Mouse (Mus musculus): ENCODE measurements at regions not wholly inside any gene's neighbourhood (a gene's known extent, or its start where the extent isn't known, plus 50 kb on each side); places are given as distances from the start of the nearest gene placed in this dataset.

DNA sequence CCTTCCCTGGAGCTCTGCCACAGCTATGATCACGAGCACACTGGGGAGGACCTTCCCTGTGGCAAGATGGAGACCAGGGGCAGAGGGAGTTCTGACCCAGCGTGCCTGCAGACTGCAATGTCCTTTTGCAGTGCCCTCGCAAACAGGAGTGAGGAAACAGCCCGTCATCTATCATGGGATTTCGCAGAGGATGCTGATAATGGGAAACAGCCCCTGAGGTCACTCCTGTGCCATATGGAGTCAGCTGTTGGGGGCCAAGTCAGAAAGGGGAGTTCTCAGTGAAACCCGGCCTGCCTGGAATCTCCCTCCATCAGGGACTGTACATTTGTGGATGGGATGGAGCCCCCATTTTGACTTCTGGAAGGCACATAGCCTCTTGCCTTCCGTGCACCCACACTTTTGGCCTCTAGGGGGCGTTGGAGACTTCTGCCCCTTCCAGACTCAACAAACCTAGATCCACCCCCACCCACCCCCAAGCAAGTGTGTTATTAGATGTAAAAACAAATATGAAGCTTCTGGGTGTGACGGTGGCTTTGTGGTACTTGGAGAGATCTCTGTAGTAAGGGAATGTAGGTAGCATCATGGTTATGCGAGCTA, 98.1 kb downstream of the Kdr start:
- Histone ChIP-seq H3K27ac (ENCODE audit: insufficient read depth, low read depth, low read length) (no peak overlapping the region), H3K36me3 (ENCODE audit: control insufficient read depth, insufficient read depth, low read length) (no peaks in the 10 kb centered on the region), H3K4me1 (ENCODE audit: control insufficient read depth, insufficient read depth, insufficient read length, low read length) (no peaks in the 10 kb centered on the region), H3K27me3 (ENCODE audit: control insufficient read depth, insufficient read depth, low read length) (no peaks in the 10 kb centered on the region), H3K4me3 (ENCODE audit: low read depth, low read length) (no peak overlapping the region)
- 66% methylated on average over 10 of the region's 10 CpGs for WGBS
- TF ChIP-seq POLR2A (IDR thresholded peaks at IDR 0.05; ENCODE audit: low read depth, low read length) (no peak), CTCF (IDR thresholded peaks at IDR 0.05; ENCODE audit: extremely low read depth, insufficient read length, insufficient replicate concordance, low read depth, low read length) (no peak)

DNA sequence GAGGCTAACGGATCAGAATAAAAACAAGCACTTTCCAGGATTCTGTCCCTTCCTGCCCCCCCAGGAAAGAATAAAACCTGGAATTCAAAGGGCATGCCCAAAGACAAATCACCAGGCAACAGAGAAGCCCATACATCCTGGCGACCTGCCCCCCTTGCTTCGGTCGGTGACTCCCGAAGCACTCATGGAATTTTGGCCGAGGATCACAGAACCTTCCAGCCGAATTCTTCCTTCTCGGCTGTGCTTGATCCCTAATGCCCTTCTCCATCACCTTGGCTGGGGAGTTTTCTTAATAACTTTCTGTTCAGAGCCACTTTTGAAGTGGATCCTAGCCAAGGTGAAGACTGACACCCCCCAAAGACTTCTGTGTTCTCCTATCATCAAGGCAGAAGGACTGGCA, 99.9 kb downstream of the Kdr start:
- no peak overlapping the region for H3K4me3 ChIP-seq (ENCODE audit: low read depth, low read length)
- 72% methylated on average over 8 of the region's 8 CpGs for WGBS
- H3K27me3 ChIP-seq (ENCODE audit: control insufficient read depth, insufficient read depth, low read length), result no peaks in the 10 kb centered on the region
- H3K4me1 ChIP-seq (ENCODE audit: control insufficient read depth, insufficient read depth, insufficient read length, low read length), result no peaks in the 10 kb centered on the region
- no peaks in the 10 kb centered on the region for H3K36me3 ChIP-seq (ENCODE audit: control insufficient read depth, insufficient read depth, low read length)
- no peak for TF ChIP-seq POLR2A (IDR thresholded peaks at IDR 0.05; ENCODE audit: low read depth, low read length)
- no peak for TF ChIP-seq CTCF (IDR thresholded peaks at IDR 0.05; ENCODE audit: extremely low read depth, insufficient read length, insufficient replicate concordance, low read depth, low read length)
- H3K27ac ChIP-seq (ENCODE audit: insufficient read depth, low read depth, low read length), result no peak overlapping the region

DNA sequence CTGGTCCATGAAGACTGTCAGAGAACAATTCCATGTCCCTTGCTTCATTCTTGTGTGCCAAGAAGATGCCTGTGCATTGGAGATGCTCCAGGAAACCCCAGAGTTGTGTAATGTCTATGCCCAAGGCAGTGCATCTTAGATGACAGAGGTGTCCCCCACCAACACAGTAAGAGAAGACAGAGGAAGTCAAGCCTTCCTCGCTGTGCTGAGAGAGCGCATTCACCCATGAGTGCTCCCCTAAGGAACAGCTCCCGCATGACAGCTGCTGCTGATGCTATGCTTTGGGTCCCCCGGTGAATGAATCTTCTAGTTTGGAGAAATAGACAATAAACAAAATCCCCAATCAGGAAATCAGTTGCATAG, 100.7 kb downstream of the Kdr start:
- 78% methylated on average over 4 of the region's 4 CpGs for WGBS
- no peaks in the 10 kb centered on the region for H3K27me3 ChIP-seq (ENCODE audit: control insufficient read depth, insufficient read depth, low read length)
- no peaks in the 10 kb centered on the region for H3K4me1 ChIP-seq (ENCODE audit: control insufficient read depth, insufficient read depth, insufficient read length, low read length)
- TF ChIP-seq CTCF (IDR thresholded peaks at IDR 0.05; ENCODE audit: extremely low read depth, insufficient read length, insufficient replicate concordance, low read depth, low read length) (no peak), POLR2A (IDR thresholded peaks at IDR 0.05; ENCODE audit: low read depth, low read length) (no peak)
- H3K36me3 ChIP-seq (ENCODE audit: control insufficient read depth, insufficient read depth, low read length), result no peaks in the 10 kb centered on the region
- no peak overlapping the region for H3K4me3 ChIP-seq (ENCODE audit: low read depth, low read length)
- no peak overlapping the region for H3K27ac ChIP-seq (ENCODE audit: insufficient read depth, low read depth, low read length)

DNA sequence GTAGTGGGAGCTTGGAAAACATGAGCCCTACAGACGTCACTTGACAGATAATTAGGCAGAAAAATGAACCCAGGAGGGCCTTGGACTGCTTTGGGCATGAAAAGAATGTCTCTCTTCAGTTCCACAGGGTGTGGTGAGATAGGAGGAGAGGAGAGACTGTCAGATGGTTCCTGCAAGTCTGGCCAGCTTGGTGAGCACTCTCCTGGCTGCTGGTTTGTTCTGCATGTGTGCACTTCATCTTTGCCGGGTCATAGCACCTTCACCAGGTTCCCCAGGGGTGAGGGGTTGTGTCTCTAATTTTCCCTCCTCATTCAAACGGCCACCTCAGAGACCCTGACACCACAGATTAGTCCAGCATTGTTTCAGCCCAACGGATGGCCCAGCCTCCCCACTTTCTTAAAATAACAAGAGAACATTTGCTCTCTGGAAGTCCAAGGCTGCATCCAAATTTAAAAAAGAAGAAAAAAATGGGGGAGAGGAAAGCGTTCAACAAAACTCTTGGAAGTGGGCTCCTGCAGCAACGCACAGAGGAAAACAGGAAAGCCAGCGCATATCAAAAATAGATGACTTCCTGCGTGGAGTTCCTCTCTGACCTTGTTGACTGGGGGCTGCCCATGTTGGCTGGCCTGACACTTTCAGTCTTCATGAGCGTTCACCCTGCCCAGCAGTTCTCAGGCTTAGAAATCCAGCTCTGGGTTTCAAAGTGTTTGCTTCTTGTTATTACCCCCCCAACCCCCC, 101.2 kb downstream of the Kdr start:
- 0 out of 2 replicates have a peak overlapping the region, but pooled peaks have one; percentile 20 for H3K27ac ChIP-seq (ENCODE audit: insufficient read depth, low read depth, low read length)
- no peaks in the 10 kb centered on the region for H3K27me3 ChIP-seq (ENCODE audit: control insufficient read depth, insufficient read depth, low read length)
- no peak overlapping the region for H3K4me3 ChIP-seq (ENCODE audit: low read depth, low read length)
- no peaks in the 10 kb centered on the region for H3K36me3 ChIP-seq (ENCODE audit: control insufficient read depth, insufficient read depth, low read length)
- WGBS, result 55% methylated on average over 9 of the region's 9 CpGs
- no peaks in the 10 kb centered on the region for H3K4me1 ChIP-seq (ENCODE audit: control insufficient read depth, insufficient read depth, insufficient read length, low read length)
- TF ChIP-seq POLR2A (IDR thresholded peaks at IDR 0.05; ENCODE audit: low read depth, low read length), result no peak
- TF ChIP-seq CTCF (IDR thresholded peaks at IDR 0.05; ENCODE audit: extremely low read depth, insufficient read length, insufficient replicate concordance, low read depth, low read length), result no peak

DNA sequence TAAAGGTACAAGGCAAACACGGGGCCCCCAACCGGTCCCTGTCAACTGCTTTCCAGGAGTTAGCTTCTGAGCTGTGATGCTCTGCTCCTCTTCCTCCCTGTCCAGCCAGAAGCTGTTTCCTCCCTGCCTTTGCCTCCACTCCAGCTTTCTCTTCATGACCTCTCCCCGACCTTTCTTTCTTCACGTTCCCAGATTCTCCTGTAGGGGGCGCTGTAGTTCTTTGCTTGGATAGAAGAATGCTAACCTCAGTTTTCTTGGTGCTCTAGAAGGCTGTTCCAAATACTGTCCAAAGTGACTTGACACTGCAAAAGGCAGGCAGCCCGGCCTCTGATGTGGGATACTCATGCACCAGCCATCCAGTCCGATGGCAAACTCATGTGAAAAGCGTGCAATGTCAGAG, 107.1 kb downstream of the Kdr start:
- TF ChIP-seq POLR2A (IDR thresholded peaks at IDR 0.05; ENCODE audit: low read depth, low read length) (no peak), CTCF (IDR thresholded peaks at IDR 0.05; ENCODE audit: extremely low read depth, insufficient read length, insufficient replicate concordance, low read depth, low read length) (peak; percentile 58; the same call in 1 of the 2 replicates)
- H3K27ac ChIP-seq (ENCODE audit: insufficient read depth, low read depth, low read length), result no peak overlapping the region
- H3K4me3 ChIP-seq (ENCODE audit: low read depth, low read length), result no peak overlapping the region
- no peaks in the 10 kb centered on the region for H3K4me1 ChIP-seq (ENCODE audit: control insufficient read depth, insufficient read depth, insufficient read length, low read length)
- no peaks in the 10 kb centered on the region for H3K27me3 ChIP-seq (ENCODE audit: control insufficient read depth, insufficient read depth, low read length)
- 25% methylated on average over 8 of the region's 8 CpGs for WGBS
- no peaks in the 10 kb centered on the region for H3K36me3 ChIP-seq (ENCODE audit: control insufficient read depth, insufficient read depth, low read length)

DNA sequence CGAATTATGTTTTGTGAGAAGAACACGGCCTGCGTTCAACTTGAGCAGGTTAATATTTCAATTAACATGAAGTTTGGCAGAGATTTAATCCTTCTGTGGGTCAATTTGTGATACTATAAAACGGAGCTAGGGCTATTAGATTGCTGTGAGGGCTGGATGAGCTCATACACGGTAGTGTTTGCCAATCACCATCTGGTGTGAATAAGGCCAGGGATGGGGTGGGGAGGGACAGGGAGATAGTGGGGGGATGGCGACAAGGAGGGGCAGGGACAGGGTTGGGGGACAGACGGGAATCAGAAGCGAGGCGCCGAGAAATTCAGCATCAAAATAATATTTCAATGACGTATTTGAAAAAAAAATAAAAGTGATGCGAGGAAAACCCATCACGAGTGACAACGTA, 107.6 kb downstream of the Kdr start:
- TF ChIP-seq CTCF (IDR thresholded peaks at IDR 0.05; ENCODE audit: extremely low read depth, insufficient read length, insufficient replicate concordance, low read depth, low read length) (no peak), POLR2A (IDR thresholded peaks at IDR 0.05; ENCODE audit: low read depth, low read length) (no peak)
- H3K27ac ChIP-seq (ENCODE audit: insufficient read depth, low read depth, low read length), result no peak overlapping the region
- H3K4me3 ChIP-seq (ENCODE audit: low read depth, low read length), result no peak overlapping the region
- H3K4me1 ChIP-seq (ENCODE audit: control insufficient read depth, insufficient read depth, insufficient read length, low read length), result no peaks in the 10 kb centered on the region
- H3K27me3 ChIP-seq (ENCODE audit: control insufficient read depth, insufficient read depth, low read length), result no peaks in the 10 kb centered on the region
- no peaks in the 10 kb centered on the region for H3K36me3 ChIP-seq (ENCODE audit: control insufficient read depth, insufficient read depth, low read length)
- WGBS, result 67% methylated on average over 14 of the region's 14 CpGs

DNA sequence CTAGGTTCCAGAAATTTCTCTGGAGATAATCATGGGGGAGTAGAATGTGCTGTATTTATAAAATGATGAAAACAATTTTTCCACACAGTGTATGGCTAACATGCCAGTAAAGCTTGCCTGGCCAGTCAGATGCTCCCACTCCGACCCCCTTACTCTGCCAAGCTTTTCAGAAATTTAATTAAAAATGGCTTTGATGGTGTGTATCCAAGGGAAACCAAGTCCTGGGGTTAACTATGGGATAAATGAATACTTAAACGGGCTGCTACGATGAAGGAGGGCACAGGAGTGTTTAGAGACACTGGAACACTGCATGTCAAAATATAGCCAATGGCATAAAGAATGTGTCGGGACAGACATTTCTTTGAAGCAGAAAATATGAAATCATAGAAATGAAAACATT, 108.7 kb downstream of the Kdr start:
- Histone ChIP-seq H3K4me3 (ENCODE audit: low read depth, low read length) (no peak overlapping the region), H3K27ac (ENCODE audit: insufficient read depth, low read depth, low read length) (no peak overlapping the region), H3K27me3 (ENCODE audit: control insufficient read depth, insufficient read depth, low read length) (no peaks in the 10 kb centered on the region), H3K4me1 (ENCODE audit: control insufficient read depth, insufficient read depth, insufficient read length, low read length) (no peaks in the 10 kb centered on the region), H3K36me3 (ENCODE audit: control insufficient read depth, insufficient read depth, low read length) (no peaks in the 10 kb centered on the region)
- 85% methylated on average over 4 of the region's 4 CpGs for WGBS
- TF ChIP-seq POLR2A (IDR thresholded peaks at IDR 0.05; ENCODE audit: low read depth, low read length) (no peak), CTCF (IDR thresholded peaks at IDR 0.05; ENCODE audit: extremely low read depth, insufficient read length, insufficient replicate concordance, low read depth, low read length) (no peak)

All from small intestine, adult 2 months (tissue).